Mouse (Mus musculus): ENCODE results near the gene Mrps21.

DNA sequence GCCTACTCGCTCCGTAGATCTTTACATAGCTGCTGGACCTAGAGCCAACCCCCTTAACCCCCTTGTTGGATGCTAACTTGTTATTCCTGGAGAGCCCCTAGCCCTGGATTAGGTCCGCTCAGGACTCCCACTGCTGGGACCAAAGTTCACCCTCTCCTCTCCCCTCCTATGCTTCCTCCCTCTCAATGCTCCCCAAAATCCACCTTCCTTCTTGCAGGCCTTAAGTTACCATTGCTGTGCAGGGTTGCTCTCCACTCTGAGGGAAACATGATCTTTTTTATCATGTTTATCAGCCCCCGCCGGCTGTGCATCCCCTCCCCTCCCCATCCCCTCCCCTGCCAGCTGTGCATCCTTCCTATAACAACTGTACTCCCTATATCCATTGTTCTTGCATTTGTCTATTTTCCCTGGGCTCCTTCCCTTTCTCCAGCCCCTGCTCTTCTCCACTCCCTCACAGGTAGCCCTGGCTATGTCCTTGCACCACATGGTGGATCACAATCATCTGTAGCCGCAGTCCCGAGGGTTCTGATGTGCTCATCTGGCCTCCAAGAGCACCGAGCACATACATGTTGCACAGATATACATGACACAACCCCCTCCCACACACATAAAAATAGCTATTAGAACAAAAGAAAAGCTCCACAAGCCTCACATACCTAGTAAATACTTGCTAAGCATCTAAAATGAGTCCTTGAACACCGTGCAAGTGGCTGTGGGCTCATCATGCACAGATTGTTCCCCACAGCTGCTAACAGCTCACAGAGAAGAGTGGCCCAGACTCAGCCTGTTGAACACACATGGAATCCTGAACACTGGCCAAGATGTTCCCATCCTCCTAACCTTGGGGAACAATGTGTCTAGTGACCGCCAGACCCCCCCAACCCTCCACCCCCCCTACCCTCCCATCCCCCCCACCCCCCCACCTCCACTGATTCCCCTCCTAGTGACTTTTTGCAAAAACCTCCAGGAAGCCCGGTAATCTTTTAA lies 21.0 kb upstream of the Mrps21 start:
- TF ChIP-seq CTCF (IDR thresholded peaks at IDR 0.05; ENCODE audit: extremely low read depth, insufficient read depth, low read length) (no peak), POLR2A (IDR thresholded peaks at IDR 0.05; ENCODE audit: extremely low read depth, insufficient read depth, low read length) (no peak)
